Mouse (Mus musculus) cerebellum, adult 2 months (tissue): ENCODE measurements around the gene Rgn.

Experiments
- CTCF ChIP-seq: fragments of 200-500 bp; IDR thresholded peaks from 2 replicates; pipeline ENCODE4 v1.5.1; 2011; ENCODE audit warnings: low read depth, mild to moderate bottlenecking, control low read depth, low read length, moderate library complexity, borderline replicate concordance; ENCODE audit not compliant: insufficient read depth
- POLR2A ChIP-seq: fragments of 200-500 bp; IDR thresholded peaks from 2 replicates; pipeline ENCODE4 v1.6.1; 2011; ENCODE audit warnings: low read length, control low read depth, borderline replicate concordance; ENCODE audit not compliant: insufficient read depth

DNA sequence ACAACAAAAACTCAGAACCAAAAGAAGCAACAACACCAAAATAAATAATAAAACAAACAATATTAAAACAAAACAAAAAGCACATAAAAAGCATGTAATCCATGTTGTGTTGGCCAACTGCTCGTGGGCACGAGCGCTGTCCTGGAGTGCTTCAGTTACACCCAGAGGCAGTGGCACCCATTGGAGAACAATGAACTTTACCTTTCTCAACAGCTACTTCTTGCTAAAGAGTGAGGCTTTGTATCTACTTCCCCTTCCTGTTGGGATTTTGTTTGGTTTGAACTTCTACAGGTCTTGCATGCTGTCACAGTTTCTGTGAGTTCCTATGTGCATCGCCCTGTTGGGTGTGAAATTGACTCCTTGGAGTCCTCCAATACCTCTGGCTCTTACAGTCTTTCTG, 58.9 kb downstream of the Rgn start:
- no peak for TF ChIP-seq CTCF
- TF ChIP-seq POLR2A = no peak
